Mouse (Mus musculus) adrenal gland, postnatal 25 days (tissue): ENCODE data around the gene Araf. TPM values are rescaled to one million over a fixed set of nuclear protein-coding genes. Genes with fewer than 3 reads are reported as not detected.
"Not testable (repeated sequence)": the region's sequence is repeated elsewhere in the genome, so short reads cannot be mapped to it uniquely, and the experiment has no call there.

Experiments
- DNase-seq: peaks from one replicate; pipeline ENCODE4 v3.0.0; 2021; ENCODE audit warnings: mixed read lengths
- long read RNA-seq: library from polyadenylated mRNA; stranded (forward); transcript quantifications from one replicate; pipeline ENCODE4 v2.0.0, GENCODE M21; 2021
- total RNA-seq: library from RNA; stranded (reverse); gene quantifications from 2 replicates; pipeline ENCODE4 v1.2.3, GENCODE M21; 2021

Gene Araf
- total RNA-seq, result 135 and 142 TPM in 2 replicates
- long read RNA-seq, transcript Araf-202 (6 exons, 1,520 nt), result major isoform, 16 of 60 reads
- long read RNA-seq, transcript Araf-201 (16 exons, 2,358 nt), result minor isoform, 15 of 60 reads
- long read RNA-seq, partial matches to known transcripts, result 17 of 60 reads
- long read RNA-seq, other reads (novel, unspliced or antisense), result 9 of 60 reads

GRCm38 (mm10) chrX:20797681-20798080, at the start of gene Araf:
Gene Araf (plus strand): TSS chrX:20797814.
- DNase-seq, result no peak

DNA sequence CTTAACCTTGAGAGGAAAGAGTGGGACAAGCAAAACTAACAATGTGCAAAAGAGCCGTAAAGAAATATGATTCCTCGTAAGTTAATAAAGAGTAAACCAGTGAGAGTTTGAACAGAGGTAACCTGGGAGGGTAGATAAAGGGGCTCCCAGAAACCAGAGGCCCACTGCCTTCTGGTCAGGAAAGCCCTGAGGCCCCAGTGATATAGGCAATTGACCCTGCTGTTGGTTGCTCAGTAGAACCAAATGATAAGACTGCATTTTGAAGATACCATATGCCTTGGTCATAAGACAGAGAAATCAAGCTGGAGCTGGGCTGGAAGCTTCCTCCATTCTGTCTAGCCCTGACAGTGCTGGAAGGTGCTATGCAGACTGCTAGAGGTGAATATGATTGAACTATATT, 48.8 kb upstream of the Araf start:
- DNase-seq, result no peak

GRCm38 (mm10) chrX:20761201-20761600, 36.4 kb upstream of the Araf start:
- no peak for DNase-seq

DNA sequence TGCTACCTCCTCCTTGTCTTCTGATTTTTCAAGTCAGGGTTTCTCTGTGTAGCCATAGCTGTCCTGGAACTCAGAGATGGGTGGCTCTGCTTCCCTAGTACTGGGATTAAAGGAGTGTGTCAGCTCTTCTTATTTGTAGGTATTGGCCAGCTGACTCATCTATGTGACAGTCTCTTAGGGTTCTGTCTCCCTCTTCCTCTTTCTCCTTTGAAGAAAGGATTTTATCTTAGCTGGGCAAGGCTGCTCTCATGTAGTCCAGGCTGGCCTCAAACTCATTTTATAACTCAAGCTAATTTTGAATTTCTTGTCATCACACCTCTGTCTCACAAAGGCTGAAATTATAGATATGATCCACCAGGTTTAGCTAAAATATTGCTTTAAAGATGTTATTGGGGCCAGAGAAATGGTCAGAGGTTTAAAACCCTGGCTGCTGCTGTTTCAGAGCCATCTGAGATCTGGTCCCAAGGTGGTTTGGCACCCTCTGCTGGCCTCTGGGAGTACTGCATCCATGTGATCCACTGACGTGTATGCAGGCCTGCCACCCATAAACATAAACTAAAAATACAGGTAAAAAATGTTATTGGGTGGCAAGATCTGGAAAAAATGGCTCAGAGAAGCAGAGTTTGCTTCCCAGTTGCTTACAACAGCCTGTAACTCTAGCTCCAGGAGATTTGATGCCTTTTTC, 26.8 kb upstream of the Araf start:
- peak; percentile 82 for DNase-seq

- no peak for DNase-seq
Observed at GRCm38 (mm10) chrX:20771666-20772065, 25.9 kb upstream of the Araf start.

DNA sequence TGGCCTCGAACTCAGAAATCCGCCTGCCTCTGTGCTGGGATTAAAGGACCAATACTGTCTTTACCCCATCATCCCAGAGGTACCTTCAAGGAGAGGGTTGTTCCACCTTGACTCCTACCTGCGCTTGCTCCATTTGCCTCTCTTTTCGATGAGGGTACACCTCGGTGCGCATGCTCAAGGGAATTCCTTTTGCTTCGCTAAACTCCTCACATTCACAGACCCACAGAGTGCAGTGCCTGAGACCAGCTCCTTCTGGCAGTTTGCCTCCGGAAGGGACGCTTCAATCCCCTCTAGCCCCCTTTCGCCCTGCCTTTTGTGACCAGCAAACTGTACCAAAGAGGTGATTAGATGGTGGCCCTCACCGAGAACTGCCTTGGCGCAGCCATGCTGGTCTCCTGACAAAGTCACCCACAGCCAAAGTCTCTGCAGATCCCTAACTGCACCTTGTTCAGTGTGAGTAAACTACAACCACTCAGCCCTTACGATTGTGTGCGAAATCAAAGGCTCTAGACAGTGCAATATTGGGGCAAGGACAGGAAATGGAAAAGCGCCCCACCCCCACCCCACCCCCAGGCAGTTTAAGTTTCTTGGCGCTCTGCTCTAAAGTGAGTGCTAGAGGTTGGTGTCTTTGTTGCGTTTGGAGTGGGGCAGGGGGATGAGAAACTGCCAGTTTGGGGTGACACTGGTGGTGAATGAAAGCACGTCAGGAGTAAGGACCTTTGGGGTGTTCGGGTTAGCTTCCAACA, 22.2 kb upstream of the Araf start:
- no peak for DNase-seq

- no peak for DNase-seq
Observed at GRCm38 (mm10) chrX:20777619-20778018, 20.0 kb upstream of the Araf start.

DNA sequence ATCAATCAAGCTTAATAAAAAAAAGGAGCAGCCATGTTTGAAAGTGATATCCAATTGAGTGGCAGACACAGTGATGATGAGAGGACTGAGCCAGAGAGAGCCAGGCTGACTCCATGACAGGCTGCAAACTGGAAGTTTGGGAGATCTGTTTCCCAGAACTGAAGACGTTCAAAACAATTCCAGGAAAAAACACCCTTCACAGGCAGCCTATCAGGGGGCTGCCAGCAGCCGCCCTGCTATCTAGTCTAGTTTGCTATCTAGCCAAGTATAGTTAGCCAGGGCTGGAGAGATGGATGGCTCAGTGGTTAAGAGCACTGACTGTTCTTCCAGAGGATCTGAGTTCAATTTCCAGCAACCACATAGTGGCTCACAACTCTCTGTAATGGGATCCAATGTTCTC, 10.3 kb upstream of the Araf start:
- DNase-seq, result no peak

DNA sequence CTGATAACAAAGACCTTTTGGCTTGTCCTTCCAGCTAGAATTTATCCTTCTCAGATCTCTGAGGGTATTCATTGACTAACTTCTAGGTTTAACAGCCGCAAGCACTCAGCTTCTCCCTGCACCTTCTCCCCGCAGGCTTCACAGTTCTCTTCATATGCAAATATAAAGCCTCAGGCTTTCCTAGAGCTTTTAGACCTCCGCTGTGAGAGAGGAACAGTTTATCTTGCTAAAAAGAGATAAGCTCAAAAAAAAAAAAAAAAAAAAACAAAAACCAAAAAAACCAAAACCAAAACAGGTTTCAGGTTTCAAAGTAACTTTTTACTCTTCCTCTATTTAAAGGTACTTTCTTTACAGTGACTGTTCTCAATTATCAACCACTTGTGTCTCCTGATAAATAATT, 5.2 kb upstream of the Araf start:
- DNase-seq, result no peak

GRCm38 (mm10) chrX:20793230-20793629, 4.4 kb upstream of the Araf start:
- no peak for DNase-seq

- DNase-seq, result no peak
Observed at GRCm38 (mm10) chrX:20794229-20794628, 3.4 kb upstream of the Araf start.

DNA sequence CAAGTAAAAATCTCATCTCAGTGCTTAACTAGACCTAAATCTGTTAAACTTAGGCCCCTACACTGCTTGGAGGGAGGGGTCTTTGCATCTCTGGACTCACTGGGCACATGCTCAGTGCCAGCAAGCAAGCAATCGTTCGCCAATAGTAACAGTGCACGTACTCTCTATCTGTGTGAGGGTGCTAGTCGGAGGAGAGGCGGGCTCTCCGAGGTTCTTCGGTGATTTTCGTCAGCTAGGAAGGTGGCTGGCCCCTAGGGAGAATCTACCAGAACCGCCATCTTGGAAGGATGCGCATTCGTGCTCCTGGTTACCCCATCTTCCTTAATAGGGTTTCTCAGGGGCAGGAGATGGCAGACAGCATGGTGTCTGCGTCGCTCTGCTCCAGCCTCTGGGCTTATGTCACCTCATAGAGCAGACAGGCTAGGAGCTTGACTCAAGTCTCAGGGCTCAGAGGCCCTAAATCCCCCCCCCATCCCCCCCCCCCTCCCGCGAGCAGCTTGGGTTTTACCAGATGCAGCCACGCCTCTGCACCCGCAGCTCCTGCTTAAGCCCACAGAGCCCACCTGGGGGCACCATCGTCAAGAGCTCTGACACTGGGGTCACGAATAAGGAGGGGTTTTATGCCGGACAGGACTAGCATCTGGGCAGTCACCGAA, 655 bp downstream of the Araf start:
- DNase-seq, result peak; percentile 67

DNA sequence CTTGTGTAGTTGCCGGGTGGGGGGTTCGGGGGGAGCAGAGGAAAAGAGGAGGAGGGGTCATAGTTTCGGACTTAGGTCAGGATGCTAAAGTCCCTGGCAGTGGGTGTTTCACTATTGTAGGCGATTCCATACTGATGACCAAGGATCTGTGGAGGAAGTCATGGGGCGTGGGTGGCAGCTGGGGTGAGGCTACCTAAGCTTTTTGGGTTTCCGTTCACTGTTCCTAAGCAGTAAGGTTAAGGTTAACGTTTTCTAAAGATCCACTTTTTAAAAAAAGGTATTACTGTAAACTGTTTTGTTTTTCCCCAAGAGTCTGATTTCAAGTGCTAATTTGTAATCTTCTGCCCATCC, 1.2 kb downstream of the Araf start:
- DNase-seq, result no peak

- DNase-seq, result no peak
Observed at GRCm38 (mm10) chrX:20801456-20801855, 3.8 kb downstream of the Araf start.

GRCm38 (mm10) chrX:20804301-20804700, 6.7 kb downstream of the Araf start:
- not testable (repeated sequence) for DNase-seq

- DNase-seq, result no peak
Observed at GRCm38 (mm10) chrX:20806295-20806694, 8.7 kb downstream of the Araf start.

DNA sequence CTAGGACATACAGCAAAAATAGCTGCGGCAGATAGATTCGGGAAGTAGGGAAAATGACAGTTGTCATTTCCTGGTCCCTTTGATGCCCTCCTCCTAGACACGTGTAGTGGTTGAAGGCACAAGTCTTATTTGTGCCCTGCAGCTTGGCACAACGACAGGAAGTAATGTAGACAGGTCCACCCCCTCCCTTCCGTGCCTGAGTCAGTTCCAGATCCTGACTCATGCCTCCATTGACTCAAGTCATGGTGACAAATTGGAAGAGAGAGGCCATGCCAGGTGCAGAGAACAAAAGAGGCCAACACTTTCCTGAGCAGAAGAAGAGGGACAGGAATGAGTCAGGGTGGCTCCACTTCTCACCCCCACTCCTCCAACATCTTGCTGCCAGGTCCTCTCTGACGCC, 19.4 kb downstream of the Araf start:
- peak; percentile 36 for DNase-seq

DNA sequence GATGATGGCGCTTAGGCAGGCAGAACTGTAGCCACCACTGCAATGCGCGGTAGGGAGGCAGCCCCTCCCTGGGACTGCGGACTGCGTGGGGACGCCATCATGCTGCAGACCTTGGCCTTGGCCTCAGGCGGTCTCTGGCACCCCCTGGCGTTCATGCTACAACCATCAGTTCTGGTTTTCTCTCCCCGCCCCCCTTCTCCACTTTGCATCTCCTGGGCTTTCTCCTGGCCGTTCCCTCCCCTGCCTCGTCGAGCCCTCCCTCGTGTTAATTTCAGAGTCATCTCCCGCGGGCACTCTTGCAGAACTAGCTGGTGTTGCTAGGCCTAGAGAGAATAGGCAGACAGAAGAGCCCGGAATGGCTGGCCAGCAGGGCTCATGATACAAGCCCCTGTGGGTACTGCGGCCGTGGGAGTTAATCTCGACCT, 21.6 kb downstream of the Araf start:
- peak; percentile 84 for DNase-seq

DNA sequence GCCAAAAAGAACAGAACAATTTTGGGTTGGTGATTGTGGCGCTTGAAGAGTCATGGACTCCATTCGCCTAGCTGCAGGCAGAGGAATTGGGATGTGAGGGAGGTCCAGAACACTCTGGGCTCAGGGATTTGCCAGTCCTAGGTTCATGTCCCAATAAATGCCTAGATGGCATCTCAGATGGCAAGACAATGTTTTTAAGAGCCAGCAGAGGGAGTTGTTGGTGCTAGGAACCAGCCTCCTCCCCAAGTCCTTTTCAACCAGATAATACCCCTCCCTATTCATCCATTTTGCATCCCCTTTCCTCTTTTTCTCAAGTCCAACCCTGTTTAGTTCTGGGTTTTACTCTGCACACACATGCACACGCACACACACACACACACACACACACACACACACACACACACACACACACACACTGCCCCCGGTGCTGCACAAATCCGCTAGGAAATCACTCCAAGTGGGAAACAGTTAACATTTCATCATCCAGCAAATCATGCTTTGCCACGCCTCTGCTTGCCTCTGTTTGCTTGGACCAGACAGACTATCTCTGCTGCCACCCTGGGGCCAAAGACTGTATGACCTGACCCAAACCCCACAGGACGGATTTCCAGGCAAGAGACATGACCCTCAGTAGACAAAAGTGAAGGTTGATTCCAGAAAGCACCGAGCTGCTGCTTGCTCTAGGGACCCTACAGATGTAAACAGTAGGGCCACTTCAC, 22.3 kb downstream of the Araf start:
- peak; percentile 49 for DNase-seq

DNA sequence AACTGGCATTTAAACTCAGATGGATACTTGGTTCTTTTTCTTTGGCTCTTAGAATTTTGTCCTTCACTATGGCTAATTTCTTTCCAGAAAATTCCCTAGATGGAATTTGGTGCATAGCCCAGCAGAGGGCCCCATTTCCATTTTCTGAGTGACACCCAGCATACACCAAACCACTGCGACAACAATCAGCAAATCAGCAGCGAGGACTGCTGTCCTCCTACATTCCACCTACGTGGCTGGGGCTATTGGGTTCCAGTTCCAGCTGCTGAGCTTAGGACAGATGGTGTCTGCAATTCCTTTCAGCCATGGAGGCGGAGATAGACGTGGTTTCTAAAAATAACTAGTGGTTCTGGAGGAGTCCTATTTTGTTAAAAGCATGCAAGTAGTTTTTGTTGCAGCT, 31.3 kb downstream of the Araf start:
- DNase-seq, result peak; percentile 40

DNA sequence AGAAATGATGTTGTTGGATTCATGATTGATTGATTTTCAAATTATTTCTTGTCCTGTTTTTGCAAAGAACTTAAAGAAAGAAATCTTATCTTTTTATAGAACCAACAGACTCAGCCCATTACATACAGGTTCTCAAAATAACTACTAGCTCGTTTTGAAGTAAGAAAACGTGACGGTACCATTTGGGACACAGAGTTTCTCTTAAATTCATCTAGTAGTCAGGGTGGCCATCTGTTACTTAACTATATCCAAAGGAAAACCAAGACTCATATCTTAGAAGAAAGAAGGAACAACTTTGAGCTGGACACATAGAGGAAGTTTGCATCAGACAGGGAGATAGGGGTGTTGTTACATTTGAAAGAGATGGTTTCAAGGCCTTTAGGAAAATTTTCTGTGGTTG, 49.6 kb downstream of the Araf start:
- DNase-seq, result no peak

GRCm38 (mm10) chrX:20847816-20848215, 50.2 kb downstream of the Araf start:
- no peak for DNase-seq
